Mouse (Mus musculus) midbrain, postnatal 0 days (tissue): ENCODE measurements around the gene Olfr1371. TPM values are rescaled to one million over a fixed set of nuclear protein-coding genes. Genes with fewer than 3 reads are reported as not detected.

Experiments
- ATAC-seq: fragments of 200-750 bp; cut with Nextera tagmentation; 2 replicates; pipeline ENCODE4 v1.8.0; 2017; ENCODE audit warnings: moderate number of reproducible peaks, mild to moderate bottlenecking, moderate TSS enrichment, moderate library complexity; ENCODE audit not compliant: low FRiP score
- DNase-seq: peaks from one replicate; pipeline ENCODE4 v3.0.0-alpha.2; 2015; ENCODE audit warnings: low spot score
- H3K27ac ChIP-seq: fragments of 300-500 bp; sonication (generic); 2 replicates; pipeline ENCODE4 v1.5.1; 2014; ENCODE audit warnings: low read depth, mild to moderate bottlenecking, low read length, mixed read lengths
- H3K27me3 ChIP-seq: fragments of 300-500 bp; sonication (generic); 2 replicates; pipeline ENCODE4 v1.6.1; 2014; ENCODE audit warnings: low read length, control low read depth, mixed read lengths; ENCODE audit not compliant: insufficient read depth
- H3K36me3 ChIP-seq: fragments of 300-500 bp; sonication (generic); 2 replicates; pipeline ENCODE4 v1.6.1; 2014; ENCODE audit warnings: low read length, control low read depth, mixed read lengths; ENCODE audit not compliant: insufficient read depth
- H3K4me1 ChIP-seq: fragments of 300-500 bp; sonication (generic); 2 replicates; pipeline ENCODE4 v1.6.1; 2014; ENCODE audit warnings: mild to moderate bottlenecking, control low read depth, antibody characterized with exemption, low read length, mixed read lengths; ENCODE audit not compliant: insufficient read depth
- H3K4me2 ChIP-seq: fragments of 300-500 bp; sonication (generic); 2 replicates; pipeline ENCODE4 v1.6.1; 2014; ENCODE audit warnings: low read depth, mild to moderate bottlenecking, low read length, mixed read lengths; ENCODE audit not compliant: poor library complexity, severe bottlenecking
- H3K4me3 ChIP-seq: fragments of 300-500 bp; sonication (generic); 2 replicates; pipeline ENCODE4 v1.5.1; 2014; ENCODE audit warnings: low read depth, mild to moderate bottlenecking, low read length, moderate library complexity
- H3K9ac ChIP-seq: fragments of 300-500 bp; sonication (generic); replicated peaks from 2 replicates; pipeline ENCODE4 v1.6.1; 2014; ENCODE audit warnings: mild to moderate bottlenecking, low read length, moderate library complexity, mixed read lengths; ENCODE audit not compliant: poor library complexity, severe bottlenecking
- H3K9me3 ChIP-seq: fragments of 300-500 bp; sonication (generic); 2 replicates; pipeline ENCODE4 v1.6.1; 2016; ENCODE audit warnings: low read length, control low read depth
- CTCF ChIP-seq: IDR thresholded peaks from 2 replicates; pipeline ENCODE4 v1.5.1; 2016; ENCODE audit warnings: antibody characterized with exemption, mild to moderate bottlenecking
- WGBS: fragments of 180-500 bp; shearing (Covaris S2); extraction: QIAGEN DNeasy Blood & Tissue Kit; methylation state at CpG from one replicate; pipeline ENCODE4 v1.1.7; 2014; 5-methylcytosine and 5-hydroxymethylcytosine counted together
- polyA plus RNA-seq: library from polyadenylated mRNA; unstranded; fragments of >200 nt; fragmentation: Nextera tagmentation; extraction: Ambion mirVana; gene quantifications from 2 replicates; pipeline ENCODE4 v1.2.1, GENCODE M21; 2015
- total RNA-seq: library from RNA; depleted of rRNA; stranded (reverse); fragments of >200 nt; gene quantifications from 2 replicates; pipeline ENCODE4 v1.2.3, GENCODE M21; 2014

The Olfr1371 gene
- total and polyA plus RNA-seq, 2 experiments from 2014 or later: not detected

GRCm38 (mm10) chr11:52255077-52255476 lies 41.3 kb upstream of the Olfr1371 start:
- DNase-seq (no peak), ATAC-seq (no peak)
- H3K4me3 ChIP-seq: no peak overlapping the region
- no peaks in the 10 kb centered on the region for H3K4me1 ChIP-seq
- 82% methylated on average over 8 of the region's 8 CpGs for WGBS
- TF ChIP-seq CTCF: no peak
- H3K4me2 ChIP-seq: no peak overlapping the region
- no peaks in the 10 kb centered on the region for H3K27me3 ChIP-seq
- no peak overlapping the region for H3K9ac ChIP-seq
- no peaks in the 10 kb centered on the region for H3K36me3 ChIP-seq
- no peaks in the 10 kb centered on the region for H3K9me3 ChIP-seq
- no peak overlapping the region for H3K27ac ChIP-seq

- H3K9me3 ChIP-seq: no peaks in the 10 kb centered on the region
These were observed 40.0 kb upstream of the Olfr1371 start for GRCm38 (mm10) chr11:52253674-52254375.

DNA sequence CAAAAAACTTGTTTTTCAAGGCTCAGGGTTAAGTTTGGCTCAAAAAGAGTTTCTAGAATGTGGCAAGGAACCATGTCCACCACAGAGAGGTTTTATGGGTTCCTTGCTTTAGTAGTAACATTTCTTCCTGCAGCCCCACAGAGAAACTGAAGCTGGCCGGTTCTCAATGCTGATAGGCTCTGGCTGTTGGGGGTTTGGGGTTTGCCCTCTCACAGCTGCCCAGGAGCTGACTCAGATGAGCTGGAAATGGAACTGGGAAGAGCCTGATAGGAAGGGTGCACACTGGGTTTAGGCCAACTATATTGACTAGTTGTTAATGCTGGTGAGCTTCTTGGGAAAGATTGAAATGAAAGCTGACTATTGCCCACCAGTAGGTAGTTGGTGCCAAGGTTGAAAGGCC lies 38.9 kb upstream of the Olfr1371 start:
- H3K36me3 ChIP-seq: no peaks in the 10 kb centered on the region
- no peak overlapping the region for H3K27ac ChIP-seq
- ATAC-seq (no peak), DNase-seq (no peak)
- H3K4me2 ChIP-seq: no peak overlapping the region
- 80% methylated on average over 1 of the region's 1 CpGs for WGBS
- TF ChIP-seq CTCF: no peak
- H3K9me3 ChIP-seq: no peaks in the 10 kb centered on the region
- no peak overlapping the region for H3K4me3 ChIP-seq
- H3K9ac ChIP-seq: no peak overlapping the region
- no peaks in the 10 kb centered on the region for H3K27me3 ChIP-seq
- no peaks in the 10 kb centered on the region for H3K4me1 ChIP-seq

More at GRCm38 (mm10) chr11:52253674-52254375, 40.0 kb upstream of the Olfr1371 start:
- Histone ChIP-seq H3K4me2 (no peak overlapping the region), H3K4me1 (no peaks in the 10 kb centered on the region), H3K27me3 (no peaks in the 10 kb centered on the region), H3K36me3 (no peaks in the 10 kb centered on the region), H3K27ac (no peak overlapping the region), H3K9ac (no peak overlapping the region), H3K4me3 (no peak overlapping the region)
- DNase-seq (peak; percentile 83), ATAC-seq (peak; percentile 69; the same call in 1 of the 2 replicates)
- peak; percentile 94 for TF ChIP-seq CTCF
- WGBS: 66% methylated on average over 11 of the region's 11 CpGs

DNA sequence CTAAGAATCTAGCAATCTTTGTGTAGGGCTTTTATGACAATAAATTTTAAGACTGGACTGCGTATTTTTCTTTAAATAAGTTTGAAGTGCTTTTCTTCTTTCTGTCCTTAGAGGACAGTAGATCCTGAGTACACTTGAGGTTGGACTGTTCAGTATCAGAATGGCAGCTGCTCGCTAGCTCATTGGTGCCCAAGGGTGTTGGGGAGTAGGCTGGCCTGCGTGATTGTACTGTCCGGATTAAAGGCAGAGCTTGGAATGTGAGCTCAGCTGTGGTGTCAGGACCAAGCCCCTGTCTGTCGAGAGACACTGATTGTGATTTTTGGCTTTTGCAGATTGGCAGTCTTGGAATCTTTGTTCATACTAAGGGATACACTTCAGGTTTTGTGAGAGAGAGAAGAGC lies 38.0 kb upstream of the Olfr1371 start:
- 73% methylated on average over 5 of the region's 5 CpGs for WGBS
- ATAC-seq: no peak
- H3K4me2 ChIP-seq: no peak overlapping the region

GRCm38 (mm10) chr11:52249452-52249851 lies 35.7 kb upstream of the Olfr1371 start:
- Histone ChIP-seq H3K36me3 (peaks cover 10% of the 10 kb centered on the region; the same call in 1 of the 2 replicates), H3K4me3 (no peak overlapping the region), H3K27ac (no peak overlapping the region), H3K4me1 (no peaks in the 10 kb centered on the region), H3K27me3 (no peaks in the 10 kb centered on the region), H3K9me3 (no peaks in the 10 kb centered on the region), H3K4me2 (no peak overlapping the region), H3K9ac (no peak overlapping the region)
- no peak for DNase-seq
- 93% methylated on average over 2 of the region's 2 CpGs for WGBS
- peak; percentile 27; the same call in 1 of the 2 replicates for TF ChIP-seq CTCF
- no peak for ATAC-seq

More for the DNA sequence above, 38.0 kb upstream of the Olfr1371 start:
- Histone ChIP-seq H3K36me3 (no peaks in the 10 kb centered on the region), H3K9ac (no peak overlapping the region), H3K9me3 (no peaks in the 10 kb centered on the region), H3K27me3 (no peaks in the 10 kb centered on the region), H3K4me1 (no peaks in the 10 kb centered on the region), H3K4me3 (no peak overlapping the region), H3K27ac (no peak overlapping the region)
- no peak for TF ChIP-seq CTCF
- no peak for DNase-seq

DNA sequence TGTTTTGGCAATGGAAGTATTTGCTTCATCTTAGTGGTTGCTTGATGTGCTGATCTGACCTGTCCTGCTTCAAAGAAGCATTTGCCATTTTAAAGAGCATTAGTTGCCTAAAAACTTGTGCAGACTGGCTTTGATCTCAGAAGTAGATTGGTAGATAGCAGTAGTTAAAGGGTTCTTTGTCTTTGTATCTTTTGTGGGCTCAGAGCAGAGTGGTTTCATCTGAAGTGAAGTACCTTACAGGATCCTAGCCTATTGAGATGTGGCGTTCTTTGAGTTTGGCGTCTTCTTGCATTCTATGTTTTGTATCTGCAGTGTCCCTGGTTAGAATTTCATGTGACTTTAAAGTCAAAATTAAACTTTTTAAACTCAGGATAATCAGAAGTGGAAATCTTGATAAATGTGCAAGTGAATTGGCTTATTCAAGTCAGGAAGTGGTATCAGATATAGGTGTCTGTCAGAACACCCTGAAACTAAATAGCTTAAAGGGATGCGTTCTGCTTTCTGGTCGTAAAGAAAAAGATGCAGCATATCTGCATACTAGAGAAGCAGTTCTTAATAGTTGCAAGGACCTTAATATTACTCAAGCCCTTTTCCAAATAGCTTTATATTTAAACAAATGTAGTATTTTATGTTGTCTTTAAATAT lies 27.2 kb upstream of the Olfr1371 start:
- ATAC-seq: no peak
- TF ChIP-seq CTCF: no peak
- Histone ChIP-seq H3K9me3 (no peaks in the 10 kb centered on the region), H3K36me3 (peaks cover 13% of the 10 kb centered on the region; the same call in 1 of the 2 replicates), H3K4me1 (no peaks in the 10 kb centered on the region), H3K9ac (no peak overlapping the region), H3K27ac (no peak overlapping the region), H3K27me3 (no peaks in the 10 kb centered on the region), H3K4me2 (no peak overlapping the region), H3K4me3 (no peak overlapping the region)
- 90% methylated on average over 4 of the region's 4 CpGs for WGBS
- DNase-seq: no peak
